Mouse (Mus musculus) mature B cell (primary cell): ENCODE results near the gene Tfpi.
"Not testable (repeated sequence)": the region's sequence is repeated elsewhere in the genome, so short reads cannot be mapped to it uniquely, and the experiment has no call there.

Experiments used
- in situ Hi-C: fragments of 300-500 bp; cut with MboI; formaldehyde crosslinking; loops from 2 replicates; pipeline ENCODE4 v1.14.3; 2019

Tfpi gene

DNA sequence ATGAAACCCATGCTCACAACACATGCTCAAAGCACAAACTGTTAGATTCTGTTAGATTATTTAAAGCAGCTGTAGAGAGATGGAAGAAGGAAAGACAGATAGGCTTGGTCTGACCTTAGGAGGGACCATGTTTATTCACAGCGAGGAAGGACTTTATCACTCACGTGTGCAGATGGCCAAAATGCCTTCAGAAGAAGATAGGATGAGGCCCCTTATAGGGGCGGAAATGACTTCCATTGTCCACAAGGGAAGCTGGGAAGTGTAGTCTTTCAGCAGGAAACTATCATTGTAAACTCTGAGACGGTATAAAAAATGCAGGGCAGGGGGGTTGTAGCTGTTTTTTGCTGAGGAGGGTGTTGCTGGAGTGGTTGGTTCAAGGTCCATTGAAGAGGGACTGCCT, at the start of gene Tfpi:
TSS of gene Tfpi (minus strand) at position 199 of the 400 bp plus-strand sequence.
- in situ Hi-C loops, result loop anchor here (25.0 kb wide), 1 partner anchor 561 kb away; the partner anchor contains the start of genes P2rx3, Ssrp1 and Tnks1bp1

DNA sequence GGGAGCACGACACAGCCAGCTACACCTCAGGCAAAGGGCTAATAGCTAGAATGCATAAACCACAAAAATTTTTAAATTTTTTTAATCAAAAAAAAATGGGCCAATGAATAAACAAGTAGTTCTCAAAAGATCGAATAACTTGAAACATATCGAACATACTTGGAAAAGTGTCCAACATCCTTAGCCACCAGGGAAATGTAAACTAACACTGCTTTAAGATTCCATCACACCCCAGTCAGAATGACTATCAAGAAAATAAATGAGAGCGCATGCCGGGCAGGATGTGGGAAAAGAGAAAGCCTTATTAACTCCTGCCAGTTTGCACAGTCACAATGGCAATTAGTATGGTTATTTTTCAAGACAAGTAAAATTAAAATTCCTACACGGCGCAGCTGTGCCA, 49.6 kb upstream of the Tfpi start:
- in situ Hi-C loops, result no loop called here

DNA sequence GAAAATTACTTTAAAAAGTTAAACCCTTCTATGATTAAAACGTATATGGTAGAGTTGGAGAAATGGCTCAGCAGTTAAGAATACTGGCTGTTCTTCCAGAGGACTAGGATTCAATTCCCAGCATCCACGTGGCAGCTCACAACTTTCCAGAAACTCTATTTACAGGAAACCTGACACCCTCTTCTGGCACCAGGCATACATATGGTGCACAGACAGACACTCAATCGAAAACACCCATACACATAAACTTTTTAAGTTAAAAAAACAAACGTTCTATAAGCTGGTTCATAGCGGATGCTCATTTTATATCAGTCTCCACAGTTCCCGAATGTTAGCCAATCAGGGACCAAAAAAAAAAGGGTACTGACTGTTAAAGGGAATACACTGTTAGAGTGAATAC, 49.2 kb upstream of the Tfpi start:
- in situ Hi-C loops, result no loop called here

DNA sequence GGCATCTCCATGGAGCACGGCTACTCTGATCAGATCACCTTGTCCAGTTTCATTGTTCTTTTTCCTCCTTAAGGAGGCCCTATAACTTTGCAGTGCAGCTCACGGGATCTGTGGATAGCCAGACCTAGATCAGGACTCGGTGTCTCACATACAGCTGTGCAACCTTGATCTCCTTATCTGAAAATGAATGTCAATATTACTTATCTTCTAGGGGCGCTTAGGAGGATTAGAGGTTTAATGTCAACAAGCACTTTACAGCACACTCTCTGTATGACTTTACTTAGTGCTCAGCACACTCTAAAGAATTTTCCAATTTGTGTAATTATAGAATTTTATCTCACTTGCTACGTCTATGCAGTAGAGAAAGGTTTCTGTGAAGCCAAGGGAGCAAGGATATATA, 48.5 kb upstream of the Tfpi start:
- in situ Hi-C loops, result no loop called here

DNA sequence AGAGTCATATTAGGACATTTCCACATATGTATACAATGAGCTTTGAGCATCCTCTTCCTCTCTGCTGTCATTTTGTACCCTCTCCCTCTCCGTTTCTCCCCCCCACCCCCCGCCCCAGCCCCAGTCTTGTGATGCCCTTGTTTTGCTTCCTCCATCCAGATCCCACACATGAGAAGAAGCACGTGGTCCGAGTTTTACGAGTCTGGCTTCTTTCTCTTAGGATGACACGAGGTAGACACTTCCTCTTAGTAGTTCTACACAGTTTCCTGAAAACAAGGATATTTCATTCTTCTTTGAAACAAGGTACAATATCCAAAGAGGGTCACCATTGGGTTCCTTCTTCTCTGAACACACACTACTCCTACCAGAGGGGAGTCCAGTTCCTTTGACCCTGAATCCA, 47.4 kb upstream of the Tfpi start:
- in situ Hi-C loops, result no loop called here

DNA sequence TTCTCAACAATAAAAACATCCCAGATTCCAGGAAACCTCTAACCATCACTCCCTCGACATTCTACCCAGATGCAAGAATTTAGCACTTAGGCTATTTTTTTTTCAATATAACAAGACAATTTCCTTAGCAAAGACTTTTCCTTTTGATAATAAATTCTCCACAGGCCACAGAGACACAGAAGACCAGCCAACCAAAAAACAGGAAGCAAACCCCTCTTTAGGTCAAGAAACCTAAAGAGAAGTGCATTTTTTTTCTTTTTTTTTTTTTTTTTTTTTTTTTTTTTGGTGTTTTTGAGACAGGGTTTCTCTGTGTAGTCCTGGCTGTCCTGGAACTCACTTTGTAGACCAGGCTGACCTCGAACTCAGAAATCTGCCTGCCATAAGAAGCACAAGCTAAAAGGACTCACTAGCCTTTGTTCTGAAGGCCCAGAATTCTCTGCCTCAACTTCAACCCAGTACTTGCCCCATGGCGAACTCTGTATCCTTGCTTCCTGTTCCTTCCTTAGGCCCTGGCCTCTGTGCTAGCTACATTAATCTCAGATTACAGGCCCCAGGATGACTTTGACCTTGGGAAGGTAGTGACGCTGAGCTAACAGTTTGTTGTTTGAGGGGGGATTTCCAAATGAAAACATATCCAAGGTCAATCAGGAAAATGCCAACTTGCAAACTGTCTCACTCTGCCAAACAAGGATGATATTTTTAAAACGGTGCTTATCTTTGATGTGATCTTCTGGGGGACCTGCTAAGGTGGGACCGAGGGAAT, 46.7 kb upstream of the Tfpi start:
- in situ Hi-C loops, result no loop called here

DNA sequence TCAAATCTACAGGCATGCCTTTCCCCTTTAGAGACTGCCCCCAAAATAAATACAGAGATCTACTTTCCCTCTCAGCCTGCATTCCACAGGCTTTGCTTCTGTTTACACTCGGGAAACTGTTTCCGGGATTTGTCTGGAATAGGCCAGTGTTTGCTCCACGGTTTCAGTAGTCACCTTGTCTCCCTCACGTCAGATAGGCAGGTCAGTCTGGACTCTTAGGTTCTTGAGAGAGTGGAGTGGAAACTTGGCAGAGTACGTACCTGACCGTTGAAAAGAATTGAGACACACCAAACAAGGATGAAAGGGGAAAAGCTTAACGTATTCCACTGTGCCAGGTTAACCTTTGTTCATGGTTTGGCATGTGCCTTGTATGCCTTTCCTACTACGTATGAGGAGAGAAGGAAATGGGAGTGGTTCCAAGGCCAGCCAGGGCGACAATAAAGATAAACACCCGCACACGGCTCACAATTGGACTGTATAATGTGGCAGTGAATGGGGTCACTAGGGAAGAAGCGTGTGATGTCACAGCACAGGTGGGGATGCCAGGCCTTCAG, 43.0 kb upstream of the Tfpi start:
- in situ Hi-C loops, result no loop called here

DNA sequence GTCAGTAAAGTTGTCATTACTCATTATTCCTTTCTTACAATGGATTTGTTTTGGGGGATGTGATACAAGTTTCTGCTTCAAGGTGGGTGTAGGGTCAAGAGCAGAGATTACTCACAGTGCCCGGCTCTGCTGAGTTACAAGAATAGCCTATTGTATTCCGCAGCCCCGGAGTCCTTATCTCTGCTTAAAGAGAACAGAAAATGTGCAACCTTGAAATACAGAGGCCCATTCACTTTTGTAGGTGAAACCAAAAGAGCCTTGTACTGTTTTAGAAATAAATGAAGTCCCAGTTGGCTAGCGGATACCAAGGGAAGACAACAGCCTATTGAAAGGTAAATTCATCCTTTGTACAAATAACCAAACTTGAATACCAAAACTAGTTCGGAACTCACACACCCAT, 42.2 kb upstream of the Tfpi start:
- in situ Hi-C loops, result no loop called here

DNA sequence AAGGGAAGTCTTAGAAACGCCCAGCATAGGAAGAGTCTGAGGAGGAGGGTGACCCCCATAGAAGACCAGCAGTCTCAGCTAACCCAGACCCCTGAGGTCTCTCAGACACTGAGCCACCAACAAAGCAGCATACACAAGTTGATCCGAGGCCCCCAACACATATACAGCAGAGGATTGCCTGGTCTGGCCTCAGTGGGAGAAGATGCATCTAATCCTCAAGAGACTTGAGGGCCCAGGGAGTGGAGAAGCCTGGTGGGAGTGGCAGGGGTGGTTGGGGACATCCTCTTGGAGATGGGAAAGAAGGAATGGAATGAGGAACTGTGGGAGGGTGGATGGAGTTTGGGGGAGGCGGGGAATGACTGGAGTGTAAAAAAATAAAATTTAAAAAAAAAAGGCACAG, 36.7 kb upstream of the Tfpi start:
- in situ Hi-C loops, result no loop called here

DNA sequence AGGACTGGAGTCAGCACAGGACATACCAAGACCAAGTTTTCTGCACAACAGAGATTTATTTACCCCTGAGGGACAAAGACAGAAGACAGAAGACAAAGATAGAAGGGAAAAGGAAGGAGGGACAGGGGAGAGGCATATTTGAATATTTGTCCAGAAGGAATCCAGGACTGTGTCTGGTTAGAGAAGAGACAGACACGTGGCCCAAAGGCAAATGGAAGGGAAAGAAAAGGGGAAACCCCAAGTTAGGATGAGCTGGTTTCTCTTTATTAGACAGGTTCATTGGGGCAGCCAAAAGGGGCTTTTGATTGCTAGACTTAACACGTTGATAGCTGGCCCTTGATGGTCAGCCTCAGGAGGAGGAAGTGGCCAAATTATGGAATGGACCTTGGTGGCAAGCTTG, 34.9 kb upstream of the Tfpi start:
- in situ Hi-C loops, result no loop called here

DNA sequence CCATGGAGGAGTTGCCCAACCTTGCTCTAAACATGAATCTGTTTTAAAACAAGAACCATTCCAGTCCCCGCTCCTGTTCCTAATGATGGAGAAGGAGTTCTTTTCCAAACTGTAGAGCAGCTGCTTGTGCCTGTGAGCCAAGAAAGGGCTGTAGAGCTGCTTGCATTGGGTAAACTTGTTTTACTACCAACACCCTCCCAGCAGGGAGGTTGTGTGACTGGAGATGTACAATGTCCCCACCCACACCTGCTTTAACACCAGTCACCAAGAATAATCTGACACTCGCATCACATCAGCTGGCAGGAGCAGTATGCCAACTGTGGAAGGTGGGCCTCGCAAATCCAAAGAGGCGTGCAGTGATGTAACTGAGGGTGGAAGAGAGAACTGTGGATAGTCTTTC, 34.5 kb upstream of the Tfpi start:
- in situ Hi-C loops, result no loop called here

DNA sequence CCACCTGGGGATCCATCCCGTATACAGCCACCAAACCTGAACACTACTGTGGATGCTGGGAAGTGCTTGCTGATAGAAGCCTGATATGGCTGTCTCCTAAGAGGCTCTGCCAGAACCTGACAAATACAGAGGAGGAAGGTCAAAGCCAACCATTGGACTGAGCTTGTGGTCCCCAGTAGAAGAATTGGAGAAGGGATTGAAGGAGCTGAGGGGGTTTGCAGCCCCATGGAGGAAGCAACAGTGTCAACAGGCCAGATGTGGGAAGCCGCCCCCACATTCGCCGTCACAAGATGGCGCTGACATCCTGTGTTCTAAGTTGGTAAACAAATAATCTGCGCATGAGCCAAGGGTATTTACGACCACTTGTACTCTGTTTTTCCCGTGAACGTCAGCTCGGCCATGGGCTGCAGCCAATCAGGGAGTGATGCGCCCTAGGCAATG, 28.4 kb upstream of the Tfpi start:
- in situ Hi-C loops, result not testable (repeated sequence)

DNA sequence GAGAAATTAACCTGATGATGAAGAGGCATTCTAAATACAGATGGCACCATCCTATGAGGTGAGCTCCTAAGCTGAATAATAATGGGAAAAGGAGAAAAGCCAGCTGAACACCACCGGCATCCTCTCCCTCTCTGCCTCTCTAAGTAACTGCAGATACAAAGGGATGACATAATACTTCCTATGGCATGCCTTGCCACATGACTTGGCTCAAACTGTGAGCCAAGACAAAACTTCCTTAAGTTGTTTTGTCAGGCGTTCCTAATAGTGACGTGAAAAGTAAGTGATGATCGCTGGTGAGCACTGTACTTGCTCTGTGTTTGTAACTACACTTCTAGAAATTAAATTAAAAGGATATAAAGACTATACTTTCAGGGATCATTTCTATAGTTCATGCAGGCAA, 27.7 kb upstream of the Tfpi start:
- in situ Hi-C loops, result no loop called here

DNA sequence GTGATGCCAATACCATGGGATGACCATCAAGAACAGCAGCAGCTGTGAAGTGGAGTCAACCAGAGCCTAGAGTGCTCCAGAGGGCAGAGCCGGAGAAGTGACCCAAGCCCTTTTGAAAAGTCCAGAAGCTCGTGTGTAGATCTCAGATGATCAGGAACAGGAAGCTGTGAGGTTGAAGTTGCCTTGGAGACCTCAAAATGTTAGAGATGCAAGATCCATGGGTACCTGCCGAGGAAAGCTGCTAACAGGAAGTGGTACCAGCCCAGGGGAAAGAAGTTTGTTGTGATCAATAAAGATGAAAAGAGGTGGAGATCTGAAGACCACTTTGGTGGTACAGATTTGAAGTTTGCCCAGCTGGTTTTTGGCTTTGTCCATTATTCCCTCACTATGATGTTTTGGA, 22.3 kb upstream of the Tfpi start:
- in situ Hi-C loops, result loop anchor here (25.0 kb wide), 1 partner anchor 538 kb away; the partner anchor contains the start of genes P2rx3, Ssrp1 and Tnks1bp1

DNA sequence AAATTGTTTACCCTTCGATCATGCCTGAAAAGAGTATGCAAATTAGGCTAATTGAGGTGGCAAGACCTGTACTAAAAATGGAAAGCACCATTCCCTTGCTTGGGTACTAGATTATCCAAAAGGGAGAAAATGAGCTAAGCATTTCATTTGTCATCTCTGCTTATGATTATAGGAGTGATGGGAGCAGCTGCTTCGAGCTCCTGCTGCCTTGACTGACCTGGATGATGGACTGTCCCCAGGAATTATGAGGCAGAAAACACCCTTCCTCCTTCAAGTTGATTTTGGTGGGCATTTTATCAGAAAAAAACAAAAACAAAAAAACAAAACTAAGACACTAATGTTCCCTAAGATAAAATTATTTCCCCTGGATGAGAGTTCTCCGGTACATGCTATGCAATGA, 18.5 kb upstream of the Tfpi start:
- in situ Hi-C loops, result loop anchor here (25.0 kb wide), 1 partner anchor 542 kb away; the partner anchor contains the start of genes P2rx3, Ssrp1 and Tnks1bp1

DNA sequence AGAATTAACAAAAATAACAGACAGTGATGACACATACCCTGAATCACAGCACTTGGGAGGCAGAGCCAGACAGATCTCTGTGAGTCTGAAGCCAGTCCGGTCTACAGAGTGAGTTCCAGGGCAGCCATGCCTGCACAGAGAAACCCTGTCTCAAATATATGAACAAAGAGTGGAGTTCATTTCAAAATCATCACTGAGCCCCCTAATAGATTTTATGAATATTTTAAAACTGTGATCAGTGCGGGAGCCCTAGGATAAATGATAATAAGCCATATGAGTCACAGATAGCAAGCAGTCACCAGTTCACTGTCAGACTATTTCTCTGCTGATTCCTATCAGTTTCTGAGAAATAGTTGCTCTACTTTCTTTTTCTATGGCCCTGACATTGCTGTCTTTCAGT, 17.1 kb upstream of the Tfpi start:
- in situ Hi-C loops, result loop anchor here (25.0 kb wide), 1 partner anchor 544 kb away; the partner anchor contains the start of genes P2rx3, Ssrp1 and Tnks1bp1

DNA sequence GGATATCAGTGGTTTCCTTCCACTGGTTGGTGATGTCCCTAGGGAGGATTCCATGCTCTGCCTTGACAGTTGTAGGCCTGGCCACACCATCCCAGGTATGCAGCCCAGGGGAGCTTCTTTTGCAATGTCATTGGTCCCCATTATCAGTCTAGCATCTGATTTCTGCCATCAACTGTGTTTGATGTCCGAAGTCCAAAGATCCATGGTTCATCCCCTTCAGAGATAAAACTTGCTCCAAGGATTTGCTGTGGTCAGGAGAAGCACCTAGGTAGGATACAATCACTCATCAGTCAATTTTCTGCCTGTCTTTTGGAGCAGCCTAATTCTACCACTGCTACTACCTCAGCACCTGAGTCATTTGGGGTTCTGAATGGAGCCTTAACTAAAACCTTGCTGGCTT, 15.1 kb upstream of the Tfpi start:
- in situ Hi-C loops, result loop anchor here (25.0 kb wide), 1 partner anchor 546 kb away; the partner anchor contains the start of genes P2rx3, Ssrp1 and Tnks1bp1

DNA sequence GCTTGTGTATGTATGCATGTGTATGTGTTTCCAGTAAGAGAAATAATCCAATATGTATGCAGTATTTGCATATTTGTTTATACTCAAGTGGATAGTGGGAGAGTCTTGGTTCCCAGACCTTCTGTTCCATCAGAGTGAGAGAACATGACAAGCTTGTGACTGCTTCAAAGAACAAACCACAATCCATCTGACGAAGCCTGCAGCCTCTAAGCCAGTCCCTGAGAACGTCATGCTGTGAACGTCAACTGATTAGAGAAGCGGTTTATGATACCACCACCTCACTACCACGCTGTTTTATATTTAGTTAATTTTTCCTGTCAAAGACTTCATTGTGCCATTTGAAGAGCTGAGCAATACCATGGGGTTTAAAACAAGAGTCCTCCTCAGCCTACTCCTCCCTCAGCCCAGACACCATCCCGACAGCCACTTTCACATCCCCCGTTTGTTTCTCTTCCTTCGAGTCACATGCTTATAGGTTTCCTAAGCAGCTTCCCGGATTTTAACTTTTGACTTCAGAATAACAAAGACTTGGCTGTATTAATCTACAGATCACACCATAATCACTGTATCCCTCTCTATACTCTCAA, 11.2 kb upstream of the Tfpi start:
- in situ Hi-C loops, result loop anchor here (25.0 kb wide), 1 partner anchor 550 kb away; the partner anchor contains the start of genes P2rx3, Ssrp1 and Tnks1bp1

DNA sequence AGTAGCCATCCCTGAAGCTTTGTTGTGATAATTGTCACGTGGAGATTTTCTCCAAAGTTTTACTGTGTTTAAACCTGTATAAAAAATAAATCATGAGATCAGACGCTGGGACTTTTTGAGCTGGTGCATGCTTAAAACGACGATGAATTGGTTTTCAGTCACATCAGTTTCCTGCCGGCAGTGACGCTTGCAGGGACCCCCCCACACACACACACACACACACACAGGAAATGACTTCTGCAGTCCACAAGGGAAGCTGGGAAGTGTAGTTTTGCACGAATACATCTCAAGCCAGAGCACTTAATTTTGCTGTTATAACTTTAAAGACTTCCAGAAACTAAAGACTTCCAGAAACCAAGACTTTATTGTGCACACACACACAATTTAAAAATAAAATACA, 5.3 kb upstream of the Tfpi start:
- in situ Hi-C loops, result loop anchor here (25.0 kb wide), 1 partner anchor 555 kb away; the partner anchor contains the start of genes P2rx3, Ssrp1 and Tnks1bp1

DNA sequence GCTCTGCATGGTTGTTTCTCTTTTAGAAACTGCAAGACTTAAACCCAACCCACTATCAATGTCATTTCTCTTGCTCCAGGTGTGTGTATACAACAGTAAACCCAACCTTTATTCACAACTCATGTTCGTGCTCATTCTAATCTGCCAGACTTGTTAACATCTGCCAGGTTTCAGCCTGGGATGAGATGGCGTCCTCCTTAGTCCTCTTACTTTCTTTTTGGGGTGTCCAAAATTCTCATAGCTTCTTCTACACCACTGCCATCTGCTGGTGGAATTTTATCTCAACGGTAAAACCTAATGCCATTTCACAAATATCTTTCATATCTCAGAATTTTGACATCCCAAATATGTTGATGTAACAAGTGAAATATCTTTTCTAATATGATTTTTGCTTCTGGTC, 2.5 kb upstream of the Tfpi start:
- in situ Hi-C loops, result loop anchor here (25.0 kb wide), 1 partner anchor 558 kb away; the partner anchor contains the start of genes P2rx3, Ssrp1 and Tnks1bp1

DNA sequence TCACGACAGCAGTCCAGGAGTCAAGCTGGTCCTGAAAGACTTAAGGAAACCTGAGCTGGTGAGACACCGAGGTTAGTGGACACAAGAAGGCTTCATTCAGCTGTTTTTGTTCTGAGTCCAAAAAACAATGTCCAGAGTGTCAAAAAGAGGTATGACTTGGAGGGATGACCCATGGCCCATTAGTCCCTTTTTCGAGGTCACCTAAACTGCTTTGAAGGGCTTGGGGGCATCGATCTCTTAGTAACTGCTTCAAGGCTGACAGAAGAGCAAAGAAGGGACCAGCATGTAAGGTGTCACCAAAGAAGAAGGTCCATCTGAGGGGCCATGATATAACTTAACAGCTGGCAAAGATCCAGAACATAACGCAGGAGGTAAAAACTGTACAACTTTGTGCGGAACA, 1.2 kb upstream of the Tfpi start:
- in situ Hi-C loops, result loop anchor here (25.0 kb wide), 1 partner anchor 560 kb away; the partner anchor contains the start of genes P2rx3, Ssrp1 and Tnks1bp1

DNA sequence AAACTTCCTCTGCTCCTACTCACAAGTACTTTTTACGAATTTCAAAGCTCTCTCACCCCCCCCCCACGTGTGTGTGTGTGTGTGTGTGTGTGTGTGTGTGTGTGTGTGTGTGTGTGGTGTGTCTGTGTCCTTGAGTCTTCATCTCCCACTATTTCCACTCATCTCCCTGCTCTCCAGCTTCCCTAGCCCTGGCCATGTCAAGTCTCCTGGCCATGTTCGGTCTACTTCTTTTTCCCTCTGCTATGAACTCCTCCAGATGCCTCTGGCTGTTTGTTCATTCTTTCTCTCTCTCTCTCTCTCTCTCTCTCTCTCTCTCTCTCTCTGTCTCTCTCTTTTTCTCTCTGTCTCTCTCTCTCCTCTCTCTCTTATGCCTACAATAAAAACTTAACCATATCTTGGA, 444 bp downstream of the Tfpi start:
- in situ Hi-C loops, result loop anchor here (25.0 kb wide), 1 partner anchor 561 kb away; the partner anchor contains the start of genes P2rx3, Ssrp1 and Tnks1bp1
